Mouse (Mus musculus): ENCODE results near the gene Kifc1. TPM values are rescaled to one million over a fixed set of nuclear protein-coding genes. Genes with fewer than 3 reads are reported as not detected.

Kifc1 gene
- total and polyA plus RNA-seq, 3 experiments, result 16.0 to 41.2 (median 23.0) TPM

DNA sequence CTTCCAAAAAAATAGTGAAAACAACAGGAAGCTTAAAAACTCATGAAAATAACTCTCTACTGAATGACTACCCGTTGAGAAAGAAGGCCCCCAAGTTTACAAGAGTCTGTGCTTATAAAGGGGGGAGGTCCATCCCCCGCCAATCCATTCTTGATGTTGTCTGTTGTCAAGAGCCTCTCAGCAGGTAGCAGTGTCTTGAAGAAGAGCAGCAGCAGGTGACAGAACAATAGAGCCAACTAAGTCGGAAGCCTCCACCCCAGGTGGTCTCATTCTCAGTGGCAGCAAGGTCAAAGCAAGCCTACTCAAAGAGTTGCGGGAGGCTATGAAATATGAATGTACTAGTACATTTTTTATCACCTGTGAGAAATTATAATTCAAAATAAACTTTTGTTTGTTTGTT is 32.6 kb downstream of the Kifc1 start:
- Histone ChIP-seq H3K9ac (ENCODE audit: insufficient read depth, low read depth) (no peak overlapping the region), H3K4me3 (replicated peaks in 1 of 3; ENCODE audit: low read depth in 2 of 3, low read length in 2 of 3, poor library complexity in 1 of 3) (no peak overlapping the region), H3K27me3 (replicated peaks) (no peaks in the 10 kb centered on the region), H3K4me1 (ENCODE audit: control insufficient read depth in 1 of 2, insufficient read depth in 2 of 2) (no peaks in the 10 kb centered on the region), H3K4me2 (ENCODE audit: insufficient read depth, low read depth, poor library complexity, severe bottlenecking) (no peak overlapping the region), H3K79me2 (replicated peaks; ENCODE audit: control insufficient read depth, extremely low read depth, insufficient read depth, poor library complexity, severe bottlenecking) (no peaks in the 10 kb centered on the region), H3K27ac (ENCODE audit: insufficient read depth, low read depth) (no peak overlapping the region), H3K36me3 (replicated peaks in 1 of 2; ENCODE audit: control insufficient read depth in 1 of 2, insufficient read depth in 1 of 2, low read length in 1 of 2) (no peaks in the 10 kb centered on the region), H3K9me3 (replicated peaks; ENCODE audit: low read length) (peaks cover 5% of the 10 kb centered on the region)
- dilution Hi-C loops (cut with MboI; ENCODE audit: extremely low pct_ligation_motif_present, extremely low pct_unique_long_range_greater_than_20kb, low sequenced_read_pairs), result no loop called here
- no peak for DNase-seq (ENCODE audit: extremely low read depth)
- TF ChIP-seq HCFC1 (IDR thresholded peaks at IDR 0.05; ENCODE audit: low read depth, low read length), result no peak
- no peak for TF ChIP-seq POLR2AphosphoS2 (IDR thresholded peaks at IDR 0.05; ENCODE audit: low read depth, low read length)
- TF ChIP-seq UBTF (IDR thresholded peaks at IDR 0.05; ENCODE audit: low read depth, low read length), result no peak
- no peak for TF ChIP-seq ZMIZ1 (IDR thresholded peaks at IDR 0.05; ENCODE audit: low read depth, low read length)
- TF ChIP-seq GABPA (IDR thresholded peaks at IDR 0.05; ENCODE audit: insufficient replicate concordance, low read depth, low read length), result no peak
- no peak for TF ChIP-seq MEF2A (IDR thresholded peaks at IDR 0.05; ENCODE audit: borderline replicate concordance, low read depth, low read length)
- TF ChIP-seq KAT2A (IDR thresholded peaks at IDR 0.05; ENCODE audit: insufficient replicate concordance, low read length), result no peak
- no peak for TF ChIP-seq MAFK (IDR thresholded peaks at IDR 0.05; ENCODE audit: insufficient replicate concordance, low read length)
- no peak for TF ChIP-seq MYC (IDR thresholded peaks at IDR 0.05; ENCODE audit: low read depth, low read length)
- TF ChIP-seq ZC3H11A (IDR thresholded peaks at IDR 0.05; ENCODE audit: low read depth, low read length), result no peak
- no peak for TF ChIP-seq NELFE (IDR thresholded peaks at IDR 0.05; ENCODE audit: low read depth, low read length)
- no peak for TF ChIP-seq CTCF (conservative IDR thresholded peaks at IDR 0.05 in 1 of 2, IDR thresholded peaks at IDR 0.05 in 1 of 2; ENCODE audit: low read depth in 2 of 2, low read length in 2 of 2)
- TF ChIP-seq IRF4 (IDR thresholded peaks at IDR 0.05; ENCODE audit: low read depth, low read length), result no peak
- TF ChIP-seq JUND (conservative IDR thresholded peaks at IDR 0.05; ENCODE audit: low read depth, low read length), result no peak
- no peak for TF ChIP-seq SMC3 (IDR thresholded peaks at IDR 0.05; ENCODE audit: low read depth, low read length)
- TF ChIP-seq EP300 (IDR thresholded peaks at IDR 0.05; ENCODE audit: low read length), result no peak
- no peak for TF ChIP-seq BHLHE40 (IDR thresholded peaks at IDR 0.05; ENCODE audit: low read depth, low read length)
- in situ Hi-C loops (cut with MboI; ENCODE audit: low pct_ligation_motif_present, low pct_unique_long_range_greater_than_20kb, low sequenced_read_pairs), result no loop called here

DNA sequence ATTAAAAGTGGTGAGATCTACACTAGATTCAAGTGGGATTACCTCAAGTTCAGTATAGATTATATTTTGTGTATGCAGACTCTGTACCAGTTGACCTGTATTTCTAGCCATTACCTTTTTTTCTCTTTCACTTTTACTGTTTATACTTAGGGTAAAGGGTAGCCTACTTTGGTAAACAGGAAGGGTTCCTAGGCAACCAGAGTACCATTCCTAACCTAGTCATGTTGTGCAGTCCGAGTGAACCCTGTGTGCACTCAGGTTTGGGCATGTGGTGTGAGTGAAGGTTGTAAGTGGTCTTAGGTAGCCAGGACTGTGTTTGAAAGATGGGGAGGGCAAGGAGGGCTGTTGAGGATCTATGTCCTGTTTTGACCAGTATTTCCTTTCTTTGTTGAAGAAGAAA is 39.1 kb downstream of the Kifc1 start:
- dilution Hi-C loops (cut with MboI; ENCODE audit: extremely low pct_ligation_motif_present, extremely low pct_unique_long_range_greater_than_20kb, low sequenced_read_pairs), result no loop called here
- DNase-seq (ENCODE audit: extremely low read depth), result no peak
- no peak overlapping the region for H3K9ac ChIP-seq (ENCODE audit: insufficient read depth, low read depth)
- H3K9me3 ChIP-seq (replicated peaks; ENCODE audit: low read length), result no peaks in the 10 kb centered on the region
- H3K27ac ChIP-seq (ENCODE audit: insufficient read depth, low read depth), result no peak overlapping the region
- H3K79me2 ChIP-seq (replicated peaks; ENCODE audit: control insufficient read depth, extremely low read depth, insufficient read depth, poor library complexity, severe bottlenecking), result no peaks in the 10 kb centered on the region
- peaks cover 22 to 43% of the 10 kb centered on the region in 2 experiments for H3K36me3 ChIP-seq (replicated peaks in 1 of 2; ENCODE audit: control insufficient read depth in 1 of 2, insufficient read depth in 1 of 2, low read length in 1 of 2)
- no peak overlapping the region for H3K4me2 ChIP-seq (ENCODE audit: insufficient read depth, low read depth, poor library complexity, severe bottlenecking)
- H3K4me3 ChIP-seq (replicated peaks in 1 of 3; ENCODE audit: low read depth in 2 of 3, low read length in 2 of 3, poor library complexity in 1 of 3), result no peak overlapping the region
- TF ChIP-seq CTCF (conservative IDR thresholded peaks at IDR 0.05 in 1 of 2, IDR thresholded peaks at IDR 0.05 in 1 of 2; ENCODE audit: low read depth in 2 of 2, low read length in 2 of 2) (no peak), ZMIZ1 (IDR thresholded peaks at IDR 0.05; ENCODE audit: low read depth, low read length) (no peak), EP300 (IDR thresholded peaks at IDR 0.05; ENCODE audit: low read length) (no peak), POLR2AphosphoS2 (IDR thresholded peaks at IDR 0.05; ENCODE audit: low read depth, low read length) (no peak)
- in situ Hi-C loops (cut with MboI; ENCODE audit: low pct_ligation_motif_present, low pct_unique_long_range_greater_than_20kb, low sequenced_read_pairs), result no loop called here
- no peaks in the 10 kb centered on the region for H3K27me3 ChIP-seq (replicated peaks)
- peaks cover 7% of the 10 kb centered on the region in 2 experiments; a peak in 3 of 4 replicates for H3K4me1 ChIP-seq (ENCODE audit: control insufficient read depth in 1 of 2, insufficient read depth in 2 of 2)
